Mouse (Mus musculus): ENCODE measurements around the gene Ckap4.

DNA sequence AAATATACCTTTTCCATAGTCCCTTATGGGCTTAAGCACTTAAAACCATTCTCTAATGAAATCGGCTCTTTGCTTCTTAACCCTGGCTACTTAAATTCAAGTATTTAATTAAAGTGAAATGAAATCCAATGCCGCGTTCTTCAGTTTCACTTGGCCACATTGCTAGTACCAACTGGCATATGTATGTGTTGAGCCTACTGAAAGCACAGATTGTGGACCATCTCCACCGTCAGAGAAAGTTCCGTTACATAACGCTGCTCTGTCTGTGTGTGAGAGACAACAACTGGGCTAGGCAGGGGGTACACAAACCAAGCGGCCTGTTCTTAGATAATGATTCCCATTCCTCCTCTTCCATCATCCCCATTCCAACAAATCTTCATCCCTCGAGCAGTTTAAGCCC is 30.6 kb upstream of the Ckap4 start:
- TF ChIP-seq POLR2A (IDR thresholded peaks at IDR 0.05; ENCODE audit: insufficient read length, low read depth) (no peak), E2F4 (IDR thresholded peaks at IDR 0.05; ENCODE audit: insufficient read depth) (no peak)

All from myocyte (in vitro differentiated cells).